Mouse (Mus musculus): ENCODE measurements around the gene Pemt.

- TF ChIP-seq CTCF (IDR thresholded peaks at IDR 0.05; ENCODE audit: control insufficient read depth, insufficient read depth, low read length) = no peak
- TF ChIP-seq POLR2A (IDR thresholded peaks at IDR 0.05; ENCODE audit: borderline replicate concordance, control insufficient read depth, low read depth, low read length) = no peak
These were observed 42.5 kb downstream of the Pemt start for GRCm38 (mm10) chr11:60003811-60004210.

All from bone marrow, adult 2 months (tissue).